Mouse (Mus musculus): ENCODE data around the gene Nbl1. TPM values are rescaled to one million over a fixed set of nuclear protein-coding genes. Genes with fewer than 3 reads are reported as not detected.

The Nbl1 gene
- total RNA-seq, 1 experiment from 2014 or later, result not detected

DNA sequence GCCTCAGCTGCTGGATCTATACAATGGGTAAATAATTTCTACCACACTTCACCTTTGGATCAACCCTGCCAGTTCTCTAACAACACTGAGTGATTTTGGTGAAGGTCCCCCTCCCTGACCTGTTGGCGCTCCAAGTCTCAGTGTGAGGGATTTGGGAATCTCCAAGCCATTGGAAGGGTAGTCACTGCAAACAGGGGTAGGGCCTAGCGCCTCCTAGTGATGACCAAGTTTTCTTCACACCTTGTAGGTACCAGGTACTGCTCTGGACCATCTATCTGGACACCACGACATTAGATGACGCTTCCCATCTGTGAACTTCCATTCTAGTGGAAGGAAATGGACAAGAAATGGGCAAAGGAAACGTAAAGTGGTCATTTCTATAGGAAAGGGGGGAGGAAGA is 16.9 kb downstream of the Nbl1 start:
- no peak for ATAC-seq (ENCODE audit: extremely low read depth, insufficient number of reproducible peaks, low FRiP score, poor library complexity, severe bottlenecking)

DNA sequence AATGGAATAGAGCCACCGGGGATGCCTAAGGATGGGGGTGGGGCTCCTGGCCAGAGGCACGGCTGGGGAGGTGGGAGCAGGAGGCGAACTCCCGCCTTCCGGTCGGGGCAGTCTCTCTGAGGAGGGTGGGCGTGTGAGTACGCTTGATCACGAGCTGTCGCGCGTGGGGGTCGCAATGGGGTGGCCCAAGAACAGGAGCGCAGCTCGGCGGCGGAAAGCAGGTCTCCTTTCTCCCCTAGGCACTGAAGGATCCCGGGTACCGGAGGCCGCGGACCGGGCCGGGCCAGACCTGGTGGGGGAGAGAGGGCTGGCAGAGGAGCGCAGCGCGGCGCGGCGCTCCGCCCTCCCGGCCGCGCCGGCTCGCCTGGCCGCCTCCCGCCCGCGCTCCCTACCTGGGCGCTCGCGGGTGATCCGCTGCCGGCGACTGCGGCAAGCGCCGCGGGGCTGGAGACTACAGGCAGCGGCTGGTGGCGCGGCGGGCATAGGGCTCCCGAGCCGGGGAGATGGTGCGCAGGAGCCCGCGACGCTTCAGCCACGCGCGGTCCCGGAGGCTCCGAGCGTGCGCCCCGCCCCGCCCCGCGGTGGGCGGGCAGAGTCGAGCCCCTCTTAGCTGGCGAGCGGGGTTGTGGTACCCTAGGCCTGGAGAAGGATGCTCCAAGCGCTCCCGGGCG is 17.6 kb downstream of the Nbl1 start, which contains the start of gene Htr6:
TSS of gene Htr6 (minus strand) at position 530 of the 671 bp plus-strand sequence.
- no peak for ATAC-seq (ENCODE audit: extremely low read depth, insufficient number of reproducible peaks, low FRiP score, poor library complexity, severe bottlenecking)

DNA sequence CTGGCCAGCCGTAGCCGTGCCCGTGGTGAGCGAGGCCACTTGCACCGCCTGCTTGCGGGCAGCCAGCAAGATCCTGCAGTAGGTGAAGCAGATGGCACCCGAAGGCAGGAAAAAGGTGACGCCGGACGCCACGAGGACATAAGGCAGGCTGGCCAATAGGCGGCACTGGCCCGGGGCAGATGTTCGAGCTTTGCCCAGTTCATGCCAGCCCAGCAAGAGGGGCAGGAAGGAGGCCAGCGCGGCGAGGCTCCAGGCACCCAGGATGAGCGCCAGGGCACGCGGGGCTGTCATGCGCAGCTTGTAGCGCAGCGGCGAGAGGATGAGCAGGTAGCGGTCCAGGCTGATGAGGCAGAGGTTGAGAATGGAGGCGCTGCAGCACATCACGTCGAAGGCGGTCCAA is 18.7 kb downstream of the Nbl1 start:
- no peak for ATAC-seq (ENCODE audit: extremely low read depth, insufficient number of reproducible peaks, low FRiP score, poor library complexity, severe bottlenecking)

DNA sequence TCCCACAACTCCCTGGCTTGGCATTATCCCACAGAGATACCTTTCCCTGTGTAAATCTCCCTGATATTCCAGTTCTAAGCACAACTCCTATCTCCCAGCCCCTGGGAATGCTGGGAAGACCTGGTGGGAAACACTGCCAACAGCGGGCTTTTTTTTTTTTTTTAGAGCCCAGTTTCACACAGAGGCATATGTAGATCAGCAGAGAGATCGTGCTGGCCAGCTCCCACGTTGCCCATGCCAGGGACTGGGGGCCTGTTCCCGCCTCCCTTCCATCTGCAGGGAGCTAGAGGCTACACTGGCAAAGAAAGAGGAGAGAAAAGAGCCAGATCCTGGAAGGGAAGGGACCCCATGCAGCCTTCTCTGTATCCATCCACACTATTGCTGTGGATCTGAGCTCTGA is 24.5 kb downstream of the Nbl1 start:
- ATAC-seq (ENCODE audit: extremely low read depth, insufficient number of reproducible peaks, low FRiP score, poor library complexity, severe bottlenecking), result no peak

DNA sequence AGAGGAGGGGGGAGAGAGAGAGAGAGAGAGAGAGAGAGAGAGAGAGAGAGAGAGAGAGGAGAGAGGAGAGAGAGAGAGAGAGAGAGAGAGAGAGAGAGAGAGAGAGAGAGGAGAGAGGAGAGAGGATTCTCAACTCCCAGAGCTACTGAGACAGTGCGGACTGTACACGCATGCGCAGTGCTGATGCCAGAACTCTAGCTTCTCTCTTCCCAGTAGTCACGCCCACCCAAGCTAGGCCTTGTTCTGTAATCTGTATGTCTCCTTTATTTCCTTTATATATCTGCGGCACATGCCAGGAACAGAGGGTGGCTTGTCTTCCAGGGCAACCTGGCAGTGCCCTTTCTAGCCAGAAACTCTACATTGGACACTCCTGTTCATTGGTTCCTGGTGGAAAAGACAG is 28.0 kb downstream of the Nbl1 start:
- no peak for ATAC-seq (ENCODE audit: extremely low read depth, insufficient number of reproducible peaks, low FRiP score, poor library complexity, severe bottlenecking)

DNA sequence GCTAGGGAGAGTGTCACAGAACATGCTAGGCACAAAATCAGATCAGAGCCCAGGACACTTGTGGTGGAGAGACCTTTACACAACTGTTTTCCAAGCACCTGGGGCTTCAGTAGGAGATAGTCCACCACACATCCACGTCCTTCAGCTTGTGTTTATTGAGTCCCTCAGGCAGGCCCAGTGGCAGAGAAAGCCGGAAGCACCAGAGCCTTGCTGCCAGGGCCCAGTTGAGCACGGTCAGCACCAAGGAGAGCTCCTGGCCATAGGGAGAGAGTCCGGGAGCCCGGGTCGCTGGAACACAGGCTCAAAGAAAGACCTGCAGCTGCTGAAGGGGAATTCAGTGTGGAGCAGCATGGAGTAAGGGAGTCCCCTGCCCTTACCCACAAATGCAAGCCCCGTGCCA is 33.2 kb downstream of the Nbl1 start:
- no peak for ATAC-seq (ENCODE audit: extremely low read depth, insufficient number of reproducible peaks, low FRiP score, poor library complexity, severe bottlenecking)

DNA sequence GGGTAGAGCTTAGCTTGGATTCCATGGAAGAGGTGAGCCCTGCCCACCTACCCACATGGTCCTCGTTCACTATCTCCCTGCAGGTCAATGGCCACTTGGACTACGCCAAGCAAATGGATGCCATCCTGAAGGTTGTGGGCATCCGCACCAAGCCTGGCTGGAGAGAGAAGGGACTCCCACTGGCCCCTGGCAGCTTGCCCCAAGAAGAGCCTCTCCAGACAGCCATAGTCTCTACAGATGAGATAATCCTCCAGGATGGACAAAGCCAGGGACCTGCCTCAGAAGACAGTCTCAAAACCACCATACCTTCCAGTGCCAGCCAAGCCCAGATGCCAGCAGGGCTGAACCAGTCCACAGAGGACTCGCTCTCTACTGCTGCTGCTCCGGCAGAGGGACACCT is 34.8 kb downstream of the Nbl1 start:
- no peak for ATAC-seq (ENCODE audit: extremely low read depth, insufficient number of reproducible peaks, low FRiP score, poor library complexity, severe bottlenecking)

DNA sequence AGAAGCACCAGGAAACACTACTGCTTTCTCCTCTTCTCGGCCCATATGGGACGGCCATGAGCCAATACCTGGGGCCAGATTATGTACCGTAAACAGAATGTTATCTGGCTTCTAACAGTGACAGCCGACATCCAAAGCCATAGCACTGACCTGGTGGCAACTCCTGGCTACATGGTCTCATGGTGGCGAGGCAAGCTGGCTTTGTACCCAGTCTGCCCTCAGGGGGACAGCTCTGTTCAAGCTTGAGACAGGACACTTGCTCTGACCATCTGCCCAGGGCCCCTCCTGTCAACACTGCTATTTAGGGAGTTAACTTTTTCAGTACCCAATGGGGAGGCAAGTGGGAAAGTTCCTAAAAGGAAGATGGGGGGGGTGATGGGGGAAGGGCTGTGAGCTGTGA is 35.5 kb downstream of the Nbl1 start:
- no peak for ATAC-seq (ENCODE audit: extremely low read depth, insufficient number of reproducible peaks, low FRiP score, poor library complexity, severe bottlenecking)

DNA sequence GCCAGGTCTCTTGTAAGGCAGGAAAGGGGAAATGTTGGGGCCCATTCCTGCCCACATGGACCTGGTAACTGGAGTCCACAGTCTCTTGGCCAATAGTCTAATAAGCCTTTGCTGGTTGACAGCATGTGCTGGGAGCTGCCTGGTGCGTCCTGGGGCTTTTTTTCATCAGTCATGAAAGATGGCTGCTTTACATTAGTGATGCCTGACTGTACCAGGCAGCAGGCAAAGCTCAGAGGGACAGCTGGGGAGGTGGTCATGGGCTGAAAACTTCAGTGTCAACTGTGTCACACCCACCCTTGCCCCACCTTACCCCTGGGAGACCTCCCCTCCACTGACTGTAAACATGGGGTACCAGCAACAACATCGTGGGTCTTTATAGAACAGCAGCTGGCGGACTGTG is 37.0 kb downstream of the Nbl1 start:
- no peak for ATAC-seq (ENCODE audit: extremely low read depth, insufficient number of reproducible peaks, low FRiP score, poor library complexity, severe bottlenecking)

DNA sequence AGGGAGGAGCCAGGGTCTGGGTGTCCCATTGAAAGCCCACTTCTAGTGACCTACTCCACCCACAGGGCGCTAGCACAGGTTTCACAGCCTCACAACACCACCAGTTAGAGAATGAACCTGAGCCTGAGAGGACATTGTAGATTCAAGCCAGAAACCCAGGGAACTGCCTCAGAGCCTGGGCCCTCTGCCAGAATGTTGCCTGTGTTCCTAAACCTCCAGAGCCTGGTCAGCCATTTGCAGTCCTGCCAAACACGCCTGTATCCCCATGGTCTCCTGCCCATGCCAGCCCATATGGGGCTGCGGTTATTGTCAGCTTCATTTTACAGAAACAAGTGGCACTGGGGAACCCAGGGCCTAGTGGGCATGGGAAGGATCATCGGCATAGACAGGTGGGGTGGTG is 37.5 kb downstream of the Nbl1 start:
- ATAC-seq (ENCODE audit: extremely low read depth, insufficient number of reproducible peaks, low FRiP score, poor library complexity, severe bottlenecking), result no peak

DNA sequence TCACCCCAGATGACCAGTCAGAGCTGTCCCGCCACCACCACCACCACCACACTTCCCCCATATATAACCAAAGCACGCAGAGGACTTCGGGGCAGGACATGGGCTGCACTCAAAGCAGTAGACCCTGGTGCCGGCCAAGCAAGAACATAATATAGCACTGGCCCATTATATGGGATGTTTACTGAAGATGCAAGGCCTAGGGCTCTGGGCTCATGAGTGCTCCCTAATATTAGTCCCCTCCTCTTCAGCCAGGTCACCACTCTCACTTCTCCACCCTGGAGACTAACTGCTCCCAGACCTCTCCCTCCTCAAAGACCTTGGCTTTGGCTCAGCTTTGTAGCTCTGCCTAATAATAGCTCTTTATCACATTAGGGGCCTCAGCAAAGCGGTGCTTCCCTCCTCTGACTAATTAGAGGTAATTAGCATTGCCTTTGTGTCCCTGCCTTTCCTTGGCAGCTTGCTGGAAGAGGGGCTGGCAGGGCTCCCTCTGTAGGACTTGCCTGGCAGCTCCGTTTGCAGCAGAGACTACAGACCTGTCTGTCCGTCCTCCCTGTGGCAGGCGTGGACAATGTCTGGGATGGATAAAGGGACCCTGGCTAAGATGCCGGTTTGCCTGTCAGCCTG is 38.4 kb downstream of the Nbl1 start:
- no peak for ATAC-seq (ENCODE audit: extremely low read depth, insufficient number of reproducible peaks, low FRiP score, poor library complexity, severe bottlenecking)

DNA sequence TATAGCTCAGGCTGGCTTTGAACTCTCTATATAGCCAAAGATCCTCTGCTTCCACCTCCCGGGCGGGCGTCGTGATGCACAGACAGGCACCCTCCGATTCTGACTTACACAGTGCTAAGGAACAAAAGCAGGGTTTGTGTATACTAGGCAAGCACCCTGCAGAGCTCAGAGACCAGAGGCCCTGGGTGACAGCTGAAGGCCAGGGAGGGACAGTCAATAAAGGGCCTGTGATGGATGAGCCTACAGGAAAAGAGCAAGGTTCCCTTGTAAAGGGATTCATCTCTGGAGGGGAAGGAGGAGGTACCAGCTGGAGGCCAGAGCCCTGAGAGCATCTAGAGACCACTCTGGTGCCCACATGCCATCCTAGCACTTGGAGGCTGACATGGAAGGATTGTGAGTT is 39.4 kb downstream of the Nbl1 start:
- ATAC-seq (ENCODE audit: extremely low read depth, insufficient number of reproducible peaks, low FRiP score, poor library complexity, severe bottlenecking), result no peak

DNA sequence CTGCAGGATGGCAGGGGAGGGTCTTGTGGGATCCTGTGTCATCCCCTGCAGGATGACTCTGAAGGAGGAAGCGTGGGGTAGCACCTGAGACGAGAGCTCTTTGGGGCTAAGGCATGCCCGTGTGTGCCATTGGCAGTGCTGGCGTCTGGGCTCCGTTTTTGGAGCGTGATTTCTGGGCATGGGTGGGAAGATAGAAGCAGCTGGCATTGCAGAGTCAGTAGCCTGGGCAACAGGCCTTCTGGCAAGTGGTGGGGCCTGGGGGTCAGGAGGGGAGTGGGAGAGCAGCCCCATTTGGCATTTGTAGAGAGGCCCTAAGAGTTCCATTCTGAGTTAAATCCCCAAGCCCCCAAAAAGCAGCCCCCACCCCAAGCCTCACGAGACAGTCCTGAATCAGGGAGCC is 40.0 kb downstream of the Nbl1 start:
- ATAC-seq (ENCODE audit: extremely low read depth, insufficient number of reproducible peaks, low FRiP score, poor library complexity, severe bottlenecking), result no peak

DNA sequence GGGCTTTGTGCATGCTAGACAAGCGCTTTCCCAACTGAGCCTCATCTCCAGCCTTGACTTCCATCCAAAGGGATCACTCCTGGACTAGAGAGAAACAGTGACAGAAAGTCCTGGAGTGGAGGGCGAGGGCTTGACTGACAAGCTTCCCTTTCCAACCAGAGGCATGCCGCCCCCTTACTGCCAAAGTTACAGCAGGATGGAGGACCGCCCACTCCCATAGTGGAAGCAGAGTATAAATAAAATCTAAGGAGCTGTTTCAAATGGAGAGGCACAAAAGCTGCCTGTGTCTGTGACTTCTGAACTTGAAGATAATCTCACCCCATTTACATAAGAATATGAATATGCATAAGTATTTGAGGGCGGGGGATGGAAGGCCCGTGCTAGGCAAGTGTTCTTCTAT is 44.3 kb downstream of the Nbl1 start:
- no peak for ATAC-seq (ENCODE audit: extremely low read depth, insufficient number of reproducible peaks, low FRiP score, poor library complexity, severe bottlenecking)

DNA sequence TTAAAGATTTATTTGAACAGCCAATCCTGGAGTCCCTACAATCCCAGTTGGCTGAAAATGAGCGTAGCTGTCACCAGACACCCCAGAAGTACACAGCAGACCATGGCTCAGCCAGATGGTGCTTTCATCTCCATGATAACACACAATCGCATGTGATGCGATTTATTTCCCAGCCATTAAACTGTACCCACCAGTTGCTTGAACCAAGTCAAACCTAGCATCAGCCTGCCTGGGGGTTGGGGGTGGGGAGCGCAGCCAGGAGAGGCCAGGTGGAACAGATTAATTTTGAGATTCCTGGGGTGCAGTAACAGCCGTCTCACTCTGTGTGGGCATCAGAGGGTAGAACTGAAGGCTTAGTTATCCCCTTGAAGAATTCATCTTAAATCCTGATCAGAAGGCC is 46.4 kb downstream of the Nbl1 start:
- ATAC-seq (ENCODE audit: extremely low read depth, insufficient number of reproducible peaks, low FRiP score, poor library complexity, severe bottlenecking), result no peak

DNA sequence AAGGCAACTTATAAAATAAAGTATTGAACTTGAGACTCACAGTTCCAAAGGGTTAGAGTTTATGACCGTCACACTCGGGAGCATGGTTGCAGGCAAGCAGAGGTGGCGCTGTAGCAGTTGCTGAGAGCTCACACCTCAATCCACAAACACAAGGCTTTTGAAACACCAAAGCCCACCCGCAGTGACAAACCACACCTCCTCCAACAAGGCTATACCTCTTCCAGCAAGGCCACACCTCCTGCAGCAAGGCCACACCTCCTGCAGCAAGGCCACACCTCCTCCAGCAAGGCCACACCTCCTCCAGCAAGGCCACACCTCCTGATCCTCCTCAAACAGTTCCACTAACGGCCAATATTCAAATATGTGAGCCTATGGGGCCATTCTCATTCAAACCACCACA is 48.2 kb downstream of the Nbl1 start:
- ATAC-seq (ENCODE audit: extremely low read depth, insufficient number of reproducible peaks, low FRiP score, poor library complexity, severe bottlenecking), result no peak

DNA sequence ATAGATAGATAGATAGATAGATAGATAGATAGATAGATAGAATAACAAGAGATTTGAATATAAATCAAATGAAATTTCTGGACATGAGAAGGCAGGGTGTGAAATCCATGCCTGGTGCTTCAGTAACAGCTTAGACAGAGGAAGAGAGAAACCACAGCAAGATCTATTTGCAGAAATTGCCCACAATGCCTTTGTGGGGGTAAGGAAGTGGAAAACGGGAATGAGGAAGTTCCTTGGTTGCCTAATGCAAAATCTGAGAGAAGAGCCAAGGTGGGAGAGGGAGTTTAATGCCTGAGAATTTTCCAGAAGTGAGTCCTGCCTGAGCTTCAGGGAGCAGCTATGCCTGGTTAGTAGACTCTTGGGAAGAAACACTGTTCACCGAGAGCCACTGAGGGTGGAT is 49.2 kb downstream of the Nbl1 start:
- no peak for ATAC-seq (ENCODE audit: extremely low read depth, insufficient number of reproducible peaks, low FRiP score, poor library complexity, severe bottlenecking)

DNA sequence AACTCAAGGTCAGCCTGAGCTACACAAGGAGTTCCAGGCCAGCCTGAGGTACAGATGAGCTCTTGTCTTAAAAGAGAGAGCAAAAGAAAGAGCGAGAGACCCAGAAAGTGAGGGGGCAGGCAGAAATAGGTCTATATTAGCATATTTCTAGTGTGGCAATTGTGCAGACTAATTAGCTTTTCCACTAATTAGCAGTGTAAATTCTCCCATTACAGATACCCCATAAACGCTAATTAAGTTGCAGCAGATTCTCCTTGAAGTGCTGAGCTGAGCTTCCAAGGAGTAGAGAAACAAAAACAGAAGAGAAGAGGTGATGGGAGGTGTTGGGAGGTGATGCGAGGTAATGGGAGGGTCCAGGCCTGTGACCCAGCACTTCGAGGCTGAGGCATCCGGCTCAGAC is 50.2 kb downstream of the Nbl1 start:
- no peak for ATAC-seq (ENCODE audit: extremely low read depth, insufficient number of reproducible peaks, low FRiP score, poor library complexity, severe bottlenecking)

DNA sequence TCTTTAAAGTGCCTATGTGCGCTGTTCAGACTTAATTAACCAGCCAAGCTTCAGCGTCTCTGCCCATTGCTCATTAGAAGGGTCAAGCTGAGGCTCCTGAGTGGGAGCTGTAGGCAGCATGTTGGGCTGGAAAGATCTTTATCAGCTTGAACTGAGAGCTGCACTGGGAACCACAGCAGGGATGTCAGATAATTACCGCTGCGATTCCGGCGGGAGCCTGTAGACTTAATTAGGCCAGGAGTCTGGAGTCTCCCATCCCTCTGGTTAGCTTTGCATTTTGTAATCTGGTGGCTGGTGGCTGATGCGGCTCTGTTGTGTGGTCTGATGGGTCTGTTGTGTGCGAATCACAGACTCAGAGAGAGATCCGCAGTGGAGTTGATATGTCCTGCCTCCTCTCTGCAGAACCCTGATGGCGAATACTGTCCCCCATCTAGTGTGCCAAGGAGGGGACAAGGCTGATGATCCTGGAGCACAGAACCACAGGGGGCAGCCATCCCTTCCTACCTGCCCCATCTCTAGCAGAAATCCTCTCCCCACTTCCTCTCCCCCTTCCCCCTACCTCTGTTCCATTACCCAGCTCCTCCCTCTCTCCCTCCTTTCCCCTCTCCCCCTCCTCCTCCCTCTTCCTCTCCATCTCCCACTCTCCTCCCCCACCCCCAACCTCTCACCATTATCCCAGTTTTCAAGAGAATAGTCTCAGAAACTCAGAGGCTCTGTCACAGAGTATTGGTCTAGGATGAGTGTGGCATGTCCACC is 52.5 kb downstream of the Nbl1 start:
- no peak for ATAC-seq (ENCODE audit: extremely low read depth, insufficient number of reproducible peaks, low FRiP score, poor library complexity, severe bottlenecking)

All from neutrophil, adult 5-6 weeks (primary cell).